Mouse (Mus musculus): ENCODE measurements around the gene Hpcal4. TPM values are rescaled to one million over a fixed set of nuclear protein-coding genes. Genes with fewer than 3 reads are reported as not detected.

Hpcal4 gene
- total RNA-seq (2023), result 0.18 TPM

DNA sequence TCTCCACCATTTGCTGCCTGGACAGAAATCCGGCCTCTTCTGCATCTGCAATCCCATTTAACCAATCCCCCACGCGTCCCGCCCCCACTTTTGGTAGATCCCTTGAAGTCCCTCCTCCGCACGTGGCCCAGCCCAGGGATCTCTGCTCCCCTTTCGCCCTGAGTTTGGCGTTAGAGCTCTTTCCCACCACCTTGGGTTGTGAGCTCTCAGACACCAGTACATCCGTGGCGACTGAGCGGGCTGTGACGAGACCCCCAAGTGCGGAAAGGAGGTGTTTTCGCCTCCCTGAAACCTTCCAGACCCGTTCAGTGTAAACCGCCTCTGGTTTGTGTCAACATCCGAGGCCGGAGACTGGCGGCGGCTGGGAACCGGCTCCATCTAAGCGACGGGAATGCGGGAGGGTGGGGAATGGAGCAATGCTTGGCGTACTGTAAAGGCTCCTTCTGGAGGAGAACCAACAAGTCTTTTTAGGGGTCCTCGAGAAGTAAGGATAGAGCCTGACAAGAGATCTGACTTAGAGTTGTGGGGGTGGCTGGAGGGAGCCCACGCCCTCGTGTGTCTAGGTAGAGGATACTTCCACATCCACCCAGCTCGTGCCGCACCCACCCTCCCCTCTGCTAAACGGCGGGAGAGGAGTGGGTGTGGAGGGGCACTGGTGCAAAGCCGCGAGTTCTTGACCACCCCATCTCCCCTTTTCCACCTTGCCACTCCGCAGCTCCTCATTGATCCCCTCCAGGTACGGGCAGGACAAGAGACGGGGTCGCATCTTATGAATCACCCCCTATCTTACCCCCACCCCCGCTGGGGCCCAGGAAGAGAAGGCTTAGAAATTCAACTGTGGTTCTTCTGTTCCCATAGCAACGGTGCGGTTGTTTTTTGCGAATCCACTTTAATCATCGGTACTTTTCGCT, at the start of gene Hpcal4:
TSS of gene Hpcal4 (plus strand) at position 900 of the 911 bp plus-strand sequence.

DNA sequence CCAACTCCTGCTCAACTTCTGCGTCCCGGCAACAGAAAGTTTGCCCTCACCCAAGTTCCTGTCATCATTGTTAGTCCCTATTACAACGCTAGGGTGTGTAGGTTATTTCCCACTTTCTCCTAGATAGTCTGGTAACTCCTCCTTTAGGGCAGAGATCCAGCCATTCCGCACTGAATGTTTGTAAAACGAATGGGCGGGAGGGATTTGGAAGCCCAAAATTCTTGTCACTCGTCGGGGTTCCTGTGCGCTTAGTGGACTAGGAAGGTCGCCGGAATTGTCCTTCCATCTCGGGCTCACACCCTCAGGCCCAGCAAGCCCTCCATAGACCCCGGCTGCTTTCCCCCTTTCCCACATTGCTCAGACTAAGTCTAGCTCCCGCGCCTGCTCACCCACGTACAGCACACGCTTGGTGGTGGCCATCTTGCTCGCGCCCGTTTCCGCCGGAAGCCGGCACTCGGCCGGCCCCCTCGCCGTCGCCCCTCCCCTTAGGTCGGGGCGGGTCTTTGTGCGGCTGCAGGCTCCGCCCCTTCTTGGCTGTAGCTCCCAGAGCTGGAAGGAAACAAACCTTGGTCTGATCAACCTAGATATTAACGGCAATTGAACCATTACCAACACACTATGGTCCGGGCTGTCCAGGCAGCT, 43.4 kb upstream of the Hpcal4 start, which contains the start of gene Ppie:
TSS of gene Ppie (minus strand) at position 439 of the 642 bp plus-strand sequence.

DNA sequence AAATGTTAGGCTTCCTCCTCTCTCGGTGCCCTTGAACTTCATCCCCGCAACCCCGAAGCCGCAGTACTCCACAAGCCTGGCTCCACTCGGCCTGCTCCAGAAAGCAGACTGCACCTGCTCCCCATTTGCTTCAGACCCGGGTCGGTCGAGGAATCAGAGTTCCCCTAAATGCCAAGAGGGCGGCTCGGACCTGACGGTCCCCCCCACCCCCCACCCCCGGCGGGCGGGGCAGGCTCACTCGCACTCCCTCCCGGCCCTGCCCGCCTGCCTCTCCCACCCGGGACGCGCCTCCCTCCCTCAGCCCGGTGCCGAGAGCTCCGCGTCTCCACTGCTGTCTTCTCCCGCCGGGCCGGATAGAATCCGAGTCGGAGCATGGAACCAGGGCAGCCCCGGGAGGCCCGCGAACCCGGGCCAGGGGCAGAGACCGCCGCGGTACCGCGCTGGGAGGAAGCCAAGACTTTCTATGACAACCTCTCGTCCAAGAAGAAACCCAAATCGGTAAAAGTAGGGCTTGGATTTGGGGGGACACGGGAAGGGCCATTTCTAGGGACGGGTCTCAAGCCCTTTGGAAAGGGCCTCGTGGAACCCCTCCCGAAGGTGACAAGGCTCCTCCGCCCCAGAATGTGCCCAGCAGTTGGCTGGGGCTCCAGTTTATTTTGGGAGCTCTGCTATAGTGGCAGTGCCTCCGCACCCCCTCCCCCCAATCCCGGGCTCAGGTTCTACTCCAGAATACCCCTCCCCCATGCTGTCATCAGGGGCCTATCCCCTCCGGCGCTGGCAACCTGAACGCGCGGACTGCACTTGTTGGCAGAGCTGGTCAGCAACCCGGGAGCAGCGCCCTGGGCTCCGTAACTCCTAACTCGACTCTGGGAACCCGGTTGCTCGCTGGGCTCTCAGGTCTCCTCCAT, 18.4 kb downstream of the Hpcal4 start, which contains the start of gene Nt5c1a:
TSS of gene Nt5c1a (plus strand) at position 319 of the 908 bp plus-strand sequence.

DNA sequence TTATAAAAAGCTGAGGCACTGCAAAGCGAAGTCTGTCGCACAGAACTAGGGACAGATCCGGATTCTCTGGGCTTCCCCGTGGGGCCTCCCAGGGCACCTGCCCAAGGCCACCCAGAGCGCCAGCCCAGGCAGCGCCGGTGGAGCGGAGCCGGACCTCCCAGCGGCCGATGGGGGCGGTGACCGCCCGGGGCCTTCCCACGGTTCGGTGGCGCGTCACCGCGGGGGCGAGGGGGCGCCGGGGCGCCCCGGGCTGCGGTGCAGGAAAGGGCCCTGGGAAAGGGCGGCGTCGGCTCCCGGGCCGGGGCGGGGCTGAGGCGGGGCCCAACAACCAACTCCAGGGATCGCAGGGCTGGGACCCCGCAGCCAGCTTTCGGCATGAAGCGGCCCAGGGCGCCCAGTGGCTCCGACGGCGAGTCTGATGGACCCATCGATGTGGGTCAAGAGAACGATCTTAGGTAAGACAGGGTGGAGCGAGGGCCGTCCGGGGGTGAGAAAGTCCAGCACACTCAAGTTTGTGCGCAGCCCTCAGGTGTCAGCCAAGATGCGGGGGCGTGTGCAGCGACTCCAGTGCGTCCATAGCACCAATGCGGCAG, 50.6 kb downstream of the Hpcal4 start, which contains the start of gene Heyl:
TSS of gene Heyl (plus strand) at position 65 of the 593 bp plus-strand sequence.

Other genes starting within 250 kb of the Hpcal4 start
- 1.9 TPM for gene Mfsd2a, start 222.0 kb upstream of the Hpcal4 start, total RNA-seq (2023)
- 0.56 TPM for gene Mycl, start 187.6 kb upstream of the Hpcal4 start, total RNA-seq (2023)
- gene Trit1, start 166.6 kb upstream of the Hpcal4 start, total RNA-seq (2023), result 13.2 TPM
- gene Bmp8b, start 78.1 kb upstream of the Hpcal4 start, total RNA-seq (2023), result not detected
- not detected for gene Oxct2b, start 67.0 kb upstream of the Hpcal4 start, total RNA-seq (2023)
- 63.4 TPM for gene Ppie, start 43.3 kb upstream of the Hpcal4 start, total RNA-seq (2023)
- not detected for gene Nt5c1a, start 18.3 kb downstream of the Hpcal4 start, total RNA-seq (2023)
- not detected for gene Heyl, start 50.3 kb downstream of the Hpcal4 start, total RNA-seq (2023)
- 76.7 TPM for gene Pabpc4, start 79.1 kb downstream of the Hpcal4 start, total RNA-seq (2023)
- gene Oxct2a, start 140.4 kb downstream of the Hpcal4 start, total RNA-seq (2023), result not detected
- gene Bmp8a, start 160.0 kb downstream of the Hpcal4 start, total RNA-seq (2023), result not detected